Mouse (Mus musculus): ENCODE data around the gene Myt1l. TPM values are rescaled to one million over a fixed set of nuclear protein-coding genes. Genes with fewer than 3 reads are reported as not detected.

Myt1l gene
- polyA plus RNA-seq, 1 experiment from 2014 or later = 2.6 TPM

- DNase-seq (ENCODE audit: low spot score) = no peak
Measured at GRCm38 (mm10) chr12:29642915-29643314, 114.7 kb downstream of the Myt1l start.

DNA sequence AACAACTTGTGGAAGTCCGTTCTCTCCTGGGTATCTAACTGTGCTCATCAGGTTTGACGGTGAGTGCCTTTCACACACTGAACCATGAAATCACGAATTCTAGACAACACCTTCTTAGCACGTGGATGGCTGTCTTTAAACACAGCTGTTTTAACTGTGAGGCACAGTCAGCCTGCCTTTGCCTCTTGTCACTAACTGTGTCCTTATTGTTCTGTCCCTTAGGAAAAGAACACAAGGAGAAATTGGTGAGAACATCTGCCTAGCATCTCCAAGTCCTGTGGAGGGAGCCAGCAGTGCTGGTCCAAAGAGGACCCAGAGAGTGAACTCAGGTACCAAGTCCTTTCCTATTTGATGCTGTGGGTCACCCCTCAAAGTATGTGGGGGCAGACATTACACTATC is 115.9 kb downstream of the Myt1l start:
- WGBS = 85% methylated on average over 4 of the region's 4 CpGs
- no peak for DNase-seq (ENCODE audit: low spot score)

More at GRCm38 (mm10) chr12:29642915-29643314, 114.7 kb downstream of the Myt1l start:
- Histone ChIP-seq H3K36me3 (no peaks in the 10 kb centered on the region), H3K4me3 (no peak overlapping the region), H3K9me3 (replicated peaks) (no peaks in the 10 kb centered on the region), H3K4me1 (peaks cover 14% of the 10 kb centered on the region), H3K27me3 (ENCODE audit: low read depth, poor library complexity, severe bottlenecking) (no peaks in the 10 kb centered on the region), H3K27ac (replicated peaks) (no peak overlapping the region)
- WGBS = 16% methylated on average over 4 of the region's 4 CpGs

GRCm38 (mm10) chr12:29644721-29645120 is 116.5 kb downstream of the Myt1l start:
- no peaks in the 10 kb centered on the region for H3K36me3 ChIP-seq
- 90% methylated on average over 7 of the region's 7 CpGs for WGBS
- no peaks in the 10 kb centered on the region for H3K9me3 ChIP-seq (replicated peaks)
- no peak for DNase-seq (ENCODE audit: low spot score)
- H3K4me1 ChIP-seq = peaks cover 16% of the 10 kb centered on the region
- no peak overlapping the region for H3K27ac ChIP-seq (replicated peaks)
- no peak overlapping the region for H3K4me3 ChIP-seq
- no peaks in the 10 kb centered on the region for H3K27me3 ChIP-seq (ENCODE audit: low read depth, poor library complexity, severe bottlenecking)

More for the DNA sequence above, 115.9 kb downstream of the Myt1l start:
- Histone ChIP-seq H3K36me3 (no peaks in the 10 kb centered on the region), H3K27ac (replicated peaks) (no peak overlapping the region), H3K4me1 (peaks cover 14% of the 10 kb centered on the region), H3K27me3 (ENCODE audit: low read depth, poor library complexity, severe bottlenecking) (no peaks in the 10 kb centered on the region), H3K9me3 (replicated peaks) (no peaks in the 10 kb centered on the region), H3K4me3 (no peak overlapping the region)

DNA sequence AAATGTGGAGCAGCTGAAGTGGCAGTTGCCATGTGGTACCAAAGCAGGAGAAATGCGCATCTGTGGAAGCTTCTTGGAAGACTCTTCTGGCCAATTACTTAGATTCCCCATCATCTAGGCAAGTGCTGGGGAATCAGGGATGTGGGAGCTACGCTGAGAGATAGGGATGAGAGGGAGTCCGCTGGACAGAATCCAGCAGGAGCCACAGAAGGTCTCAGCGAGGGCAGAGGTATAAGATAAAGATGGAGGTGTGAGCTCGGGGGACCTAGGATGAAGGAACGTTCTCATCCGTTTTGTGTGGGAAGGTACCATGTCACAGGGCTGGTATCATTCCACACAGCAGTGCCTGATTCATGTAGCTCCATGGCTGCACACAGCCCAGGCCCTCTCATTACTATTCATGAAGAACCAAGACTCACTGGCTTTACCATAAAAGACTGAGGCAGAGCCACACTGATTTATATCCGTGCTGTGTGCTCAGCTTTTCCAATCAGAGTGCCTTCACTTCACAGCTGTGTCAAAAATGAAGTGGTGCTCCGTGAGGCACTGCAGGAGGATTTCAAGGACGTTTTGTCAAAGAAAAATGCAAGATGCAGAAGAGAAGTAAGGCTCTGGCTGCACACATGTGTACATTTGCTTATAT is 121.4 kb downstream of the Myt1l start:
- Histone ChIP-seq H3K36me3 (no peaks in the 10 kb centered on the region), H3K4me3 (no peak overlapping the region), H3K27me3 (ENCODE audit: low read depth, poor library complexity, severe bottlenecking) (no peaks in the 10 kb centered on the region), H3K9me3 (replicated peaks) (no peaks in the 10 kb centered on the region), H3K4me1 (peaks cover 10% of the 10 kb centered on the region; the same call in 1 of the 2 replicates), H3K27ac (replicated peaks) (no peak overlapping the region)
- 83% methylated on average over 10 of the region's 10 CpGs for WGBS
- DNase-seq (ENCODE audit: low spot score) = no peak

GRCm38 (mm10) chr12:29652516-29652915 is 124.3 kb downstream of the Myt1l start:
- Histone ChIP-seq H3K27ac (replicated peaks) (no peak overlapping the region), H3K4me1 (peaks cover 7% of the 10 kb centered on the region; the same call in 1 of the 2 replicates), H3K36me3 (no peaks in the 10 kb centered on the region), H3K9me3 (replicated peaks) (no peaks in the 10 kb centered on the region), H3K27me3 (ENCODE audit: low read depth, poor library complexity, severe bottlenecking) (no peaks in the 10 kb centered on the region), H3K4me3 (no peak overlapping the region)
- DNase-seq (ENCODE audit: low spot score) = no peak
- WGBS = 84% methylated on average over 5 of the region's 5 CpGs

- H3K4me3 ChIP-seq = no peak overlapping the region
- no peak overlapping the region for H3K27ac ChIP-seq (replicated peaks)
- H3K4me1 ChIP-seq = 0 out of 2 replicates have a peak, but pooled peaks cover 3% of the 10 kb centered on the region
- H3K36me3 ChIP-seq = no peaks in the 10 kb centered on the region
- no peaks in the 10 kb centered on the region for H3K9me3 ChIP-seq (replicated peaks)
- 95% methylated on average over 10 of the region's 10 CpGs for WGBS
- DNase-seq (ENCODE audit: low spot score) = no peak
- no peaks in the 10 kb centered on the region for H3K27me3 ChIP-seq (ENCODE audit: low read depth, poor library complexity, severe bottlenecking)
Measured at GRCm38 (mm10) chr12:29655197-29655632, 127.0 kb downstream of the Myt1l start.

- no peak overlapping the region for H3K27ac ChIP-seq (replicated peaks)
Measured at GRCm38 (mm10) chr12:29655673-29656072, 127.5 kb downstream of the Myt1l start.

DNA sequence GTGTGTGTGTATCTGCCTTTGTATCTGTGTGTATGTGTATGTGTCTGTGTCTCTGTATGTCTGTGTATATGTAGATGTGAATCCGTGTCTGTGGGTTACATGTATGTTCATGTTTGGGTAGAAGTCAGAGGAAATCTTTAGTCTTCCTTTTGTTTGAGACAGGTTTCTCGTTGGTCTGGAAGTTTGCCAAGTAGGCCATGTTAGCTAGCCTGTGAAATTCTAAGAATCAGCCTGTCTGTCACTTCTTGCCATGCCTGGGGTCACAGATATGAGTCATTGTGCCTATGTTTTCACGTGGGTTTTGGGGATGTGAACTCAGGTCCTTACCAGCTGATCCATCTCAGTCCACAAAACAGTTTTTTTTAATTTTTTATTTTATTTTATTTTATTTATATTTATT is 128.9 kb downstream of the Myt1l start:
- Histone ChIP-seq H3K27ac (replicated peaks) (no peak overlapping the region), H3K9me3 (replicated peaks) (no peaks in the 10 kb centered on the region), H3K27me3 (ENCODE audit: low read depth, poor library complexity, severe bottlenecking) (no peaks in the 10 kb centered on the region; the same call in 1 of the 2 replicates), H3K4me1 (0 out of 2 replicates have a peak, but pooled peaks cover 3% of the 10 kb centered on the region), H3K4me3 (no peak overlapping the region), H3K36me3 (no peaks in the 10 kb centered on the region)
- DNase-seq (ENCODE audit: low spot score) = no peak
- WGBS = 82% methylated on average over 3 of the region's 3 CpGs

More at GRCm38 (mm10) chr12:29655673-29656072, 127.5 kb downstream of the Myt1l start:
- Histone ChIP-seq H3K27me3 (ENCODE audit: low read depth, poor library complexity, severe bottlenecking) (no peaks in the 10 kb centered on the region), H3K36me3 (no peaks in the 10 kb centered on the region), H3K4me3 (no peak overlapping the region), H3K9me3 (replicated peaks) (no peaks in the 10 kb centered on the region), H3K4me1 (0 out of 2 replicates have a peak, but pooled peaks cover 3% of the 10 kb centered on the region)
- 87% methylated on average over 12 of the region's 12 CpGs for WGBS
- DNase-seq (ENCODE audit: low spot score) = no peak

DNA sequence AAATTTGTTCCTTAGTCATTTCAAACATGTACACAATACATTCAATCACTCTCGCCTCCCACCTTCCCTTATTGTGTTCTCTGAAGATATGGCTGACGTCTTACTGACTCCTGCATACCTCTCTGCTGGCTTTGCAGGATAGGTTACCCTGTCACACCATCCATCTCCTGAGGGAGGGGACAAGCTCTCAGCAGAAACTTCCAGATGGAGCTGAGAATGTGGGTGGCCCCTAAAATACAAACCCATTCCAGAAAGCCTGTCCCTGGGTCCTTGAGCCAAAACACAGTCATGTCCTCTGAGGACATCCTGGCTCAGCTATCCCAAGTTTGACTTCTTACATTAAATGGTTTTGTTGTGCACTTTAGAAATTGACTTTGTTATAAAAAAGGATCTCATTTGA is 129.7 kb downstream of the Myt1l start:
- Histone ChIP-seq H3K36me3 (no peaks in the 10 kb centered on the region), H3K4me1 (peaks cover 4% of the 10 kb centered on the region), H3K27me3 (ENCODE audit: low read depth, poor library complexity, severe bottlenecking) (no peaks in the 10 kb centered on the region; the same call in 1 of the 2 replicates), H3K4me3 (no peak overlapping the region), H3K9me3 (replicated peaks) (no peaks in the 10 kb centered on the region), H3K27ac (replicated peaks) (no peak overlapping the region)
- 81% methylated on average over 2 of the region's 2 CpGs for WGBS
- DNase-seq (ENCODE audit: low spot score) = no peak

DNA sequence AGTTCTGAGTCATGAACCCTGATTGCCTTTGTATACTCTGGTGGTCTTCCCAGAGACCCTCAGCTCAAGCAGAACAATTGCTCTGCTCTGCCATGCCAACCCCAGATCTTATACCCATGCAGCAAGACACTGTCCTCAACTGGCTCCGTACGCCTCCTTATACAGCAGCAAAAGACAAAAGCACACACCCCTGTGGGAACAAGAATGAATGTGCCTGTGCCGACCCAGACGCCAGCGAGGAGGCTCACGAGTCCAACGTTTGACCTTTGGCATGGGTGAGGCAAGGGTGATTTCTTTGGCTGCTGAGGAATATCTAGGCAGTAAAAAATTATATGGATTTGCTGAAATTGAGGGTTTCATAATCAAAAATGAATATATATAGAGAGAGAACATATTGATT is 143.8 kb downstream of the Myt1l start:
- peaks cover 3% of the 10 kb centered on the region; the same call in 1 of the 2 replicates for H3K27me3 ChIP-seq (ENCODE audit: low read depth, poor library complexity, severe bottlenecking)
- H3K4me3 ChIP-seq = no peak overlapping the region
- H3K9me3 ChIP-seq (replicated peaks) = no peaks in the 10 kb centered on the region
- H3K36me3 ChIP-seq = no peaks in the 10 kb centered on the region
- WGBS = 85% methylated on average over 7 of the region's 7 CpGs
- no peak overlapping the region for H3K27ac ChIP-seq (replicated peaks)
- H3K4me1 ChIP-seq = peaks cover 6% of the 10 kb centered on the region
- no peak for DNase-seq (ENCODE audit: low spot score)

DNA sequence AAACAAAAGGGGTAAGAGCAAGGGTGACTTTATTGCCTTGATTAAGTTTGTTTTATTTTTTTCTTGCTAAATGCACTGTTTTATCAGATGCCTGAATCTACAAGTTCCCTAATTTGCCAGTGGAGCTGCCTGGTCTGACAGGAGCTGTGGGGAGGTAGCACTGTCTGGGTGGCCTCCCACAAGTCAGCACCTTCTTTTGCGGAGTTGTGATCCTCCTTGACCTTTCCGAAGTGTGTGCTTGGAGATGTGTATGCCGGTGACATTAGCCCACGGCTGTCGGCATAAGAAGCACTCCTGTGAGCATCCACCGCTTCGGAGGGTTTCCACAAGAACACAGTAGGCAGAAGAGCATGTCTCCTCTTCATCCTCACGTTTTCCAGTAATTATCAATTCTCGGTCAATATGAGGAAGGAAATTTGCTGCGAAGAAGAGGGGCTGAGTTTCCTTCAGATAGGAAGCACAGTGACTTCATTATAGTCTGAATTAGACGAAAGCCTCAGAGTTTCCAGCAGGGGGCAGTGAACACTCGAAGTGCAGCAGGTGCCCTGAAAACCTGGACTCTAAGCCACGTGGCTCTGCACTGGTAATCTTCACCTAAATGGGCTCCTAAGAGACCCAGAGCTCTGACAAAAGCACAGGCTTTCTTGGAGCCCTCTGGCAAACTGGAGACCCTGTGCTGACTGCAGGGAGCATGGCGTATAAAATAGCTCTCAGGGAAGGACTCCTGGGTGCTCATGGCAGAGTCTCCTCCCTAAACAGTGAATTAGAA is 147.6 kb downstream of the Myt1l start:
- 52% methylated on average over 14 of the region's 14 CpGs for WGBS
- H3K4me1 ChIP-seq = peaks cover 6% of the 10 kb centered on the region
- H3K4me3 ChIP-seq = no peak overlapping the region
- peak; percentile 69 for DNase-seq (ENCODE audit: low spot score)
- H3K27ac ChIP-seq (replicated peaks) = peak overlapping the region; percentile 42; the same call in 1 of the 2 replicates
- no peaks in the 10 kb centered on the region for H3K36me3 ChIP-seq
- H3K9me3 ChIP-seq (replicated peaks) = no peaks in the 10 kb centered on the region
- 0 out of 2 replicates have a peak, but pooled peaks cover 3% of the 10 kb centered on the region for H3K27me3 ChIP-seq (ENCODE audit: low read depth, poor library complexity, severe bottlenecking)

DNA sequence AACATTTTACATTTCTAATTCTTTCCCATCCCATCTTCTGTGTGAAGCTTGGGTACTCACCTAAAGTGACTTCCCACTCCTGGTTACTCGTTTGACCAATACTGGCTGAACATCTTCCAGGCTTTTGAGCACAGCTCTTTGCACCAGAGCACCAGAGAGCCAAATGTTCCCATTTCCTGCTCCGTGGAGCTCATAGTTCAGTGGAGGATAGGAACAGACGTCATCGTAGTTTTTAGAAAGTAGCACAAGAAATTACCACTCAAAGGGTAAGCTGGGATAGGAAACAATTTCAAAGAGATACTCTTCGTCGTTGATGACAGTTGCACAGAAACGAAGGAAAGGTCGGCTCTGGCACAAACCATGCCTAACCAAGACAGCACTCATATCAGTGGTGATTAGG is 154.2 kb downstream of the Myt1l start:
- Histone ChIP-seq H3K27ac (replicated peaks) (no peak overlapping the region), H3K4me3 (no peak overlapping the region), H3K36me3 (no peaks in the 10 kb centered on the region), H3K4me1 (no peaks in the 10 kb centered on the region), H3K27me3 (ENCODE audit: low read depth, poor library complexity, severe bottlenecking) (no peaks in the 10 kb centered on the region), H3K9me3 (replicated peaks) (no peaks in the 10 kb centered on the region)
- 91% methylated on average over 8 of the region's 8 CpGs for WGBS
- no peak for DNase-seq (ENCODE audit: low spot score)

DNA sequence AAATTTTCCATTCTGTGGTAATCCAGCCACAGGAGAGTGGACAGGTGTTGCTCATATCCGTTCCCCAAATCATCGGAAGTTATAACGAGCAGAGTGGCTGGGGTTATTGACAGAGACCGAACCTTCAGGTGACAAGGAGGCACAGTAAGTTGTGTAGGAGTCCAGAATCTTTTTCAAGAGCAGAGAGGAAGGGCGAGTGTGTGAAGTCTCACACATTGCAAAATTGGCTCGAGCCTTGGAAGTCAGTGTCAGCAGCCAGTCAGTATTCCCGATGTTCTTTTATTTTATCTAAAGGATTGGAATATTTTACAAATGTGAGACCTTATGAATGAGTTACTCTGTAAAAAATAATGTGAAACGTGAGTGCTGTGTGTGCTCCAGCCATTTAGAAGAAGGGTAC is 154.8 kb downstream of the Myt1l start:
- no peak overlapping the region for H3K27ac ChIP-seq (replicated peaks)
- no peak for DNase-seq (ENCODE audit: low spot score)
- 88% methylated on average over 8 of the region's 8 CpGs for WGBS

More for the DNA sequence above, 154.8 kb downstream of the Myt1l start:
- Histone ChIP-seq H3K36me3 (no peaks in the 10 kb centered on the region), H3K27me3 (ENCODE audit: low read depth, poor library complexity, severe bottlenecking) (no peaks in the 10 kb centered on the region), H3K4me1 (no peaks in the 10 kb centered on the region), H3K9me3 (replicated peaks) (no peaks in the 10 kb centered on the region), H3K4me3 (no peak overlapping the region)

Data from midbrain, embryonic 10.5 days (tissue).